Mouse (Mus musculus) embryonic facial prominence, embryonic 13.5 days (tissue): Measurements from ENCODE around the gene Togaram2. TPM values are rescaled to one million over a fixed set of nuclear protein-coding genes. Genes with fewer than 3 reads are reported as not detected.

ENCODE experiments used
- ATAC-seq: fragments of 200-750 bp; cut with Nextera tagmentation; 2 replicates; pipeline ENCODE4 v1.8.0; 2017; ENCODE audit warnings: low read depth; ENCODE audit not compliant: insufficient number of reproducible peaks, insufficient read depth, low FRiP score, low TSS enrichment
- H3K27ac ChIP-seq: fragments of 300-500 bp; sonication (generic); 2 replicates; pipeline ENCODE4 v1.5.1; 2015; ENCODE audit warnings: moderate library complexity, mild to moderate bottlenecking, inconsistent platforms
- H3K27me3 ChIP-seq: fragments of 300-500 bp; sonication (generic); 2 replicates; pipeline ENCODE4 v1.6.1; 2015; ENCODE audit warnings: mild to moderate bottlenecking, inconsistent platforms
- H3K36me3 ChIP-seq: fragments of 300-500 bp; sonication (generic); 2 replicates; pipeline ENCODE4 v1.6.1; 2015; ENCODE audit warnings: mild to moderate bottlenecking, inconsistent platforms
- H3K4me1 ChIP-seq: fragments of 300-500 bp; sonication (generic); 2 replicates; pipeline ENCODE4 v1.6.1; 2015; ENCODE audit warnings: inconsistent platforms
- H3K4me2 ChIP-seq: fragments of 300-500 bp; sonication (generic); 2 replicates; pipeline ENCODE4 v1.6.1; 2015; ENCODE audit warnings: moderate library complexity, mild to moderate bottlenecking, inconsistent platforms
- H3K4me3 ChIP-seq: fragments of 300-500 bp; sonication (generic); 2 replicates; pipeline ENCODE4 v1.5.1; 2015; ENCODE audit warnings: mild to moderate bottlenecking, inconsistent platforms
- H3K9ac ChIP-seq: fragments of 300-500 bp; sonication (generic); 2 replicates; pipeline ENCODE4 v1.6.1; 2015; ENCODE audit warnings: mild to moderate bottlenecking, inconsistent platforms
- H3K9me3 ChIP-seq: fragments of 300-500 bp; sonication (generic); 2 replicates; pipeline ENCODE4 v1.6.1; 2016; ENCODE audit warnings: inconsistent platforms
- WGBS: fragments of 180-500 bp; shearing (Covaris S2); methylation state at CpG from one replicate; pipeline ENCODE4 v1.1.7; 2015; ENCODE audit warnings: mixed read lengths; 5-methylcytosine and 5-hydroxymethylcytosine counted together
- polyA plus RNA-seq: library from polyadenylated mRNA; unstranded; fragments of >200 nt; fragmentation: Nextera tagmentation; extraction: Ambion mirVana; gene quantifications from 2 replicates; pipeline ENCODE4 v1.2.1, GENCODE M21; 2015

Togaram2 gene
- polyA plus RNA-seq, 1 experiment from 2014 or later = 0.41 TPM

DNA sequence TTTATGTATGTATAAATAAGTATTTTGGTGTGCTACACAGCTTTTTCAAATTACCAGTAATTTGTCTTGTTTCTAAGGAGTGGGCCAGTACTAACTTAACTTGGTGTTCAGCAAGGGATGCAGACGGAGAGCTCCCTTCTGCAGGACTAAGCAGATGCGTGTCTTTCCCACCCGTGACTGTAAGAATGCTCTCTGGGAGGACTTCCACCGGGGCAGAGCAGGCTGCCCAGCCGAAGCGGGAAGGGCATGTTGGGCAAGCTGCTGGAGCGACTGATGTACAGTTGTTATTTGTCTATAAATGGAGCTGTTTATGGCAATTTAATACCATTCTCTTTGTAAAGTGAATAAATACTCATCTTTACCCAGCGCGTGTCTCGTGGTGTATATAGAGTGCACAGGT, 14.4 kb upstream of the Togaram2 start:
- Histone ChIP-seq H3K4me2 (no peak overlapping the region), H3K4me1 (peaks cover 4% of the 10 kb centered on the region; the same call in 1 of the 2 replicates), H3K9me3 (no peaks in the 10 kb centered on the region), H3K27me3 (no peaks in the 10 kb centered on the region), H3K9ac (no peak overlapping the region), H3K36me3 (peaks cover 37% of the 10 kb centered on the region), H3K27ac (no peak overlapping the region), H3K4me3 (no peak overlapping the region)
- ATAC-seq = no peak
- 87% methylated on average over 10 of the region's 10 CpGs for WGBS

- WGBS = 40% methylated on average over 1 of the region's 1 CpGs
- no peak for ATAC-seq
Measured at GRCm38 (mm10) chr17:71660390-71660789, 12.7 kb upstream of the Togaram2 start.

DNA sequence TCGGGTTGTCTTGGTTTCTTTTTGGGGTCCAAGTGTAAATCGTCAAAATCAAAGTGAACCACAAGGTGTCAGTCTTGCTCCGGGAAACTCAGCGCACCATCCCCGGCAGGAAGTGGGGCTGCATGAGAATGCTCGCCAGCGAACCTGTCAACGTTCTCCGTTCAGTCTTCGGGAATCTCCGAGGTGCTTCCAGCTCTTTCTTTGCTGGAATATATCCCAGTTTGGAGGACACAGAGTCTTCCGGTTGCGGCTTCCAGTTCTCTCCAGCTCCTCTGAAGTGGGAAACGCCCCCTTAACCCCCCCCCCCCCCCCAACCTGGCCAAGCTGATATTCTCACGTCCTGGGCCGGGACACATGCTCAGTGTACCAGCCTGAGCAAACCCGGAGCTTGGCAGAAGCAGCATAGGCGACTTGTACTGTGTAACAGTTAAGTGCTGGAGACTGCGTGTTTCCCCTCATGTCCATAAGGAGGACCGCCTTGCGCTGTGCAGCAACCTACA, 10.3 kb upstream of the Togaram2 start:
- Histone ChIP-seq H3K4me3 (peak overlapping the region; percentile 36), H3K4me1 (peaks cover 4% of the 10 kb centered on the region; the same call in 1 of the 2 replicates), H3K36me3 (peaks cover 8% of the 10 kb centered on the region), H3K9ac (peak overlapping the region; percentile 54; the same call in 1 of the 2 replicates), H3K9me3 (no peaks in the 10 kb centered on the region), H3K4me2 (peak overlapping the region; percentile 64), H3K27ac (no peak overlapping the region), H3K27me3 (no peaks in the 10 kb centered on the region)
- WGBS = 11% methylated on average over 21 of the region's 21 CpGs
- peak; percentile 72 for ATAC-seq

More at GRCm38 (mm10) chr17:71660390-71660789, 12.7 kb upstream of the Togaram2 start:
- no peaks in the 10 kb centered on the region for H3K27me3 ChIP-seq
- no peak overlapping the region for H3K9ac ChIP-seq
- no peak overlapping the region for H3K4me2 ChIP-seq
- peaks cover 4% of the 10 kb centered on the region; the same call in 1 of the 2 replicates for H3K4me1 ChIP-seq
- no peak overlapping the region for H3K27ac ChIP-seq
- no peak overlapping the region for H3K4me3 ChIP-seq
- H3K36me3 ChIP-seq = peaks cover 29% of the 10 kb centered on the region
- H3K9me3 ChIP-seq = no peaks in the 10 kb centered on the region

- H3K4me1 ChIP-seq = peaks cover 4% of the 10 kb centered on the region; the same call in 1 of the 2 replicates
- H3K9me3 ChIP-seq = no peaks in the 10 kb centered on the region
- no peak for ATAC-seq
- H3K27ac ChIP-seq = no peak overlapping the region
- no peaks in the 10 kb centered on the region for H3K27me3 ChIP-seq
- WGBS = 85% methylated on average over 6 of the region's 6 CpGs
- H3K9ac ChIP-seq = no peak overlapping the region
- no peak overlapping the region for H3K4me3 ChIP-seq
- H3K4me2 ChIP-seq = no peak overlapping the region
- H3K36me3 ChIP-seq = peaks cover 6% of the 10 kb centered on the region
Measured at GRCm38 (mm10) chr17:71663491-71663890, 9.6 kb upstream of the Togaram2 start.

GRCm38 (mm10) chr17:71664172-71664571, 8.9 kb upstream of the Togaram2 start:
- H3K27ac ChIP-seq = no peak overlapping the region
- H3K27me3 ChIP-seq = no peaks in the 10 kb centered on the region

GRCm38 (mm10) chr17:71665201-71665600, 7.9 kb upstream of the Togaram2 start:
- Histone ChIP-seq H3K4me1 (peaks cover 4% of the 10 kb centered on the region; the same call in 1 of the 2 replicates), H3K4me3 (no peak overlapping the region), H3K9me3 (no peaks in the 10 kb centered on the region), H3K27me3 (no peaks in the 10 kb centered on the region), H3K27ac (no peak overlapping the region), H3K4me2 (no peak overlapping the region), H3K36me3 (no peaks in the 10 kb centered on the region), H3K9ac (no peak overlapping the region)
- no peak for ATAC-seq
- WGBS = 89% methylated on average over 4 of the region's 4 CpGs

More at GRCm38 (mm10) chr17:71664172-71664571, 8.9 kb upstream of the Togaram2 start:
- Histone ChIP-seq H3K36me3 (no peaks in the 10 kb centered on the region), H3K4me3 (no peak overlapping the region), H3K9me3 (no peaks in the 10 kb centered on the region), H3K4me2 (no peak overlapping the region), H3K9ac (no peak overlapping the region), H3K4me1 (peaks cover 4% of the 10 kb centered on the region; the same call in 1 of the 2 replicates)
- no peak for ATAC-seq
- 63% methylated on average over 1 of the region's 1 CpGs for WGBS

DNA sequence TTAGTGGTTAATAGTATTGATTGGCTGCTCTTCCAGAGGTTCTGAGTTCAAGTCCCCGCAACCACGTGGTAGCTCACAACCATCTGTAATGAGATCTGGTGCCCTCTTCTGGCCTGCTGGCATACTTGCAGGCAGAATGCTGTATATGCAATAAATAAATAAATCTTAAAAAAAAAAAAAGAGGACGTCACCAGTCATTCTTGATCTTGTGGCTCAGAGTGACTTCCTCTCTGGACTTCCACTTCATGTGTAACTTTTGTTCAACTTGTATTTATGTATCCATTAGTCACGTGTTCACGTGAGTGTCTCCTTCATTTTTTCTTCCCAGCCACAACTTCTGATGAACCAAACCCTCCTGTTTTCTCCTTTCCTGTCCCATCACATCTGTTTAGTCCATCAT, 3.5 kb upstream of the Togaram2 start:
- Histone ChIP-seq H3K27me3 (no peaks in the 10 kb centered on the region), H3K4me2 (no peak overlapping the region), H3K4me3 (no peak overlapping the region), H3K9ac (no peak overlapping the region), H3K36me3 (no peaks in the 10 kb centered on the region), H3K9me3 (no peaks in the 10 kb centered on the region), H3K4me1 (0 out of 2 replicates have a peak, but pooled peaks cover 6% of the 10 kb centered on the region), H3K27ac (no peak overlapping the region)
- no peak for ATAC-seq
- WGBS = 84% methylated on average over 5 of the region's 5 CpGs

- Histone ChIP-seq H3K4me3 (no peak overlapping the region), H3K36me3 (no peaks in the 10 kb centered on the region), H3K4me2 (no peak overlapping the region), H3K4me1 (0 out of 2 replicates have a peak, but pooled peaks cover 6% of the 10 kb centered on the region), H3K9ac (no peak overlapping the region), H3K27ac (no peak overlapping the region), H3K9me3 (no peaks in the 10 kb centered on the region), H3K27me3 (no peaks in the 10 kb centered on the region)
- whole genome bisulfite sequencing = 53% methylated on average over 17 of the region's 17 CpGs
- no peak for ATAC-seq
Measured at GRCm38 (mm10) chr17:71671840-71672546, 1.1 kb upstream of the Togaram2 start.

DNA sequence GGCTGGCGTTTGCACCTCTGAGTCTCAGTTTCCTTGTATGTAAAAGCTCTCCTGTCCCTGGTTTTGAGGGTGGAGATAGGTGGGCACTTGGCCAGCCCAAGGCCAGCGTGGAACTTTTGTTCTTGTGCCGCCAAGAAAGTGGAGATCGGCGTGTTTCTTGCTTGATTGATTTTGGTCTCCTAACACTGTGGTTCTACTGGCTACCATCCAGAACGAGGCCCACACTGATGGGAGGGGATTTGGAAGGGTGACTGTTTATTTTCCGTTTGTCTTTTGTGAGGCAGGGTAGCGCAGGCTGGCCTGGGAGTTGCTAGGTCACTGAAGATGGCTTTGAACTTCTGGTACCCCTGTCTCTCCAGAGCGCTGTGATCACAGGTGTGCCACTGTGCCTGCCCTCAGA, 875 bp downstream of the Togaram2 start:
- ATAC-seq = no peak
- WGBS = 70% methylated on average over 9 of the region's 9 CpGs
- H3K9ac ChIP-seq = no peak overlapping the region
- H3K4me3 ChIP-seq = no peak overlapping the region
- no peak overlapping the region for H3K27ac ChIP-seq
- 0 out of 2 replicates have a peak, but pooled peaks cover 6% of the 10 kb centered on the region for H3K4me1 ChIP-seq
- H3K36me3 ChIP-seq = no peaks in the 10 kb centered on the region
- H3K9me3 ChIP-seq = no peaks in the 10 kb centered on the region
- H3K4me2 ChIP-seq = no peak overlapping the region
- H3K27me3 ChIP-seq = no peaks in the 10 kb centered on the region

DNA sequence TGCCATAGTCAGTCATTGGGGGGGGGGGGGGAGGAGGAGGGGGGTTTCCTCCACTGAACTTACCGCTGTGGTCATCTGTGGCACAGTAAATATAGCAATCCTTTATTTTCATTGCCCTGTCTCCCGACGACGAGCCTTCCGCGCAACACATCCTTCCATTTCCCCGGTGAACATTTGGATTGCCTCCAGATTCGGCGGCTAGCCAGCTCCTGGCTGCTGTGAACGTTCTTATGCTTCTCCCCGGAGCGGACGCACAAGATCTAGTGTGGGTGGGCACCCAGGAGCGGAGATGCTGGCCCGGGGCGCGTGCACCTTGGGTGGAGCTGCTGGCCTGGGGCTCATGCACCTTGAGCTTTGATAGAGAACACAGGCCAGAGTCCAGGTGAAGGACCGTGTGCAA, 1.8 kb downstream of the Togaram2 start:
- Histone ChIP-seq H3K27ac (no peak overlapping the region), H3K4me3 (no peak overlapping the region), H3K9ac (no peak overlapping the region), H3K27me3 (no peaks in the 10 kb centered on the region), H3K9me3 (no peaks in the 10 kb centered on the region), H3K36me3 (no peaks in the 10 kb centered on the region), H3K4me2 (no peak overlapping the region), H3K4me1 (0 out of 2 replicates have a peak, but pooled peaks cover 6% of the 10 kb centered on the region)
- 91% methylated on average over 18 of the region's 18 CpGs for WGBS
- ATAC-seq = no peak

DNA sequence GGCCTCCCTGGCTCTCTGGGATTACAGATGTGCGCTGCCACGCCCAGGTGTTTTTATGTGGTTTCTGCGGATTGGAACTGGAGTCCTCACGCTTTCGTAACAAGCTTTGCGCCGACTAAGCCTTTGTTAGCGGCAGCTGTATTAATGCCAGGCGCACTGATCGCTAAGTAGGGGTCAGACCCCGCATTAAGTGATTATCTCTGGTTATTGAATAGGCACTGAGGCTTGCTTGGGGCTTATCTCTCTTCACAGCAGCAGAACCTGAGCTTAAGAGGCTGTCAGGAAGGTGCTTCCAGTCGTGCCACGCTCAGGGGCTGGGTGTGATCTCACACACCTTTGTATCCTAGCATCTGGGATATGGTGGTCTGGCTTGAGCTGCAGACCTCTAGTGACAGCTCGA, 8.6 kb downstream of the Togaram2 start:
- H3K4me2 ChIP-seq = no peak overlapping the region
- ATAC-seq = no peak
- 70% methylated on average over 14 of the region's 14 CpGs for WGBS
- H3K9ac ChIP-seq = no peak overlapping the region
- peaks cover 15% of the 10 kb centered on the region for H3K4me1 ChIP-seq
- no peaks in the 10 kb centered on the region for H3K27me3 ChIP-seq
- H3K9me3 ChIP-seq = no peaks in the 10 kb centered on the region
- no peak overlapping the region for H3K27ac ChIP-seq
- H3K36me3 ChIP-seq = no peaks in the 10 kb centered on the region
- no peak overlapping the region for H3K4me3 ChIP-seq

- H3K27me3 ChIP-seq = no peaks in the 10 kb centered on the region
Measured at GRCm38 (mm10) chr17:71682379-71682778, 9.3 kb downstream of the Togaram2 start.

More at GRCm38 (mm10) chr17:71682379-71682778, 9.3 kb downstream of the Togaram2 start:
- peaks cover 15% of the 10 kb centered on the region for H3K4me1 ChIP-seq
- WGBS = 80% methylated on average over 4 of the region's 4 CpGs
- H3K9me3 ChIP-seq = no peaks in the 10 kb centered on the region
- H3K9ac ChIP-seq = no peak overlapping the region
- no peak for ATAC-seq
- no peak overlapping the region for H3K4me2 ChIP-seq
- no peak overlapping the region for H3K4me3 ChIP-seq
- H3K36me3 ChIP-seq = no peaks in the 10 kb centered on the region
- no peak overlapping the region for H3K27ac ChIP-seq
